Mouse (Mus musculus): Measurements from ENCODE around the gene Enpep. TPM values are rescaled to one million over a fixed set of nuclear protein-coding genes. Genes with fewer than 3 reads are reported as not detected.

Enpep gene
- polyA plus RNA-seq (2014; fragmentation: Nextera tagmentation; extraction: Ambion mirVana): 3.0 and 3.1 TPM in 2 replicates

DNA sequence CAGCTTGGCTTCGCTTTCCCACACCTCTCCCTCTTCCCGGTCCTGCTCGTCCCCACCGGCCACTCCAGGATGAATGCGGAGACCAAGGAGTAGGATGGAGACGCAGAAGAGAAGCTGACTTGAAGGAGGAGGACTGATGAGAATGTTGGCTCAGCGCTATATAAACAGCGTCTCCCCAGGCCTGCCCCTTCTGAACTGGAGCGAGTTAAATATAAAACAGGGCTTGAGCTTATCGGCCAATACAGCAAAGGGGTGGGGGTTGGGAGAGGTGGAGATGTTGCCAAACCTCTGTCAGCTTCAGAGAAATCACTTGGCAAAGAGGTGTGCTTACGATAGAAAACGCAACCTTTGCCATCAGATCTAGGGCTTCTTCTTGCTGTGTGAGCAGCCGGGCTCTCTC is at the start of gene Enpep:
Enpep (minus strand) TSS at position 135 of the 400 bp plus-strand sequence.
- Histone ChIP-seq H3K4me1 (replicated peaks; ENCODE audit: control insufficient read depth, insufficient read depth, low read length) (no peaks in the 10 kb centered on the region), H3K27me3 (ENCODE audit: control insufficient read depth, insufficient read depth, low read length) (no peaks in the 10 kb centered on the region), H3K4me3 (replicated peaks; ENCODE audit: low read length) (0 out of 2 replicates have a peak within 1 kb of the TSS, but pooled peaks have one; percentile 4), H3K9ac (no peak within 1 kb of the TSS), H3K4me2 (replicated peaks) (peak within 1 kb of the TSS; percentile 17; the same call in 1 of the 2 replicates), H3K9me3 (ENCODE audit: control insufficient read depth, low read length) (no peaks in the 10 kb centered on the region), H3K27ac (no peak within 1 kb of the TSS), H3K36me3 (replicated peaks; ENCODE audit: control insufficient read depth, insufficient read depth) (no peaks in the 10 kb centered on the region)
- DNase-seq (ENCODE audit: low spot score) (no peak), ATAC-seq (ENCODE audit: low FRiP score) (no peak)
- 58% methylated on average over 13 of the region's 13 CpGs for WGBS

GRCm38 (mm10) chr3:129379109-129379508 is 46.6 kb upstream of the Enpep start:
- no peaks in the 10 kb centered on the region for H3K4me1 ChIP-seq (replicated peaks; ENCODE audit: control insufficient read depth, insufficient read depth, low read length)
- DNase-seq (ENCODE audit: low spot score): no peak
- H3K9ac ChIP-seq: no peak overlapping the region
- no peaks in the 10 kb centered on the region for H3K27me3 ChIP-seq (ENCODE audit: control insufficient read depth, insufficient read depth, low read length)
- ATAC-seq (ENCODE audit: low FRiP score): no peak
- no peak overlapping the region for H3K4me3 ChIP-seq (replicated peaks; ENCODE audit: low read length)
- no peak overlapping the region for H3K27ac ChIP-seq
- WGBS: 81% methylated on average over 3 of the region's 3 CpGs
- H3K36me3 ChIP-seq (replicated peaks; ENCODE audit: control insufficient read depth, insufficient read depth): no peaks in the 10 kb centered on the region
- H3K4me2 ChIP-seq (replicated peaks): no peak overlapping the region
- no peaks in the 10 kb centered on the region for H3K9me3 ChIP-seq (ENCODE audit: control insufficient read depth, low read length)

DNA sequence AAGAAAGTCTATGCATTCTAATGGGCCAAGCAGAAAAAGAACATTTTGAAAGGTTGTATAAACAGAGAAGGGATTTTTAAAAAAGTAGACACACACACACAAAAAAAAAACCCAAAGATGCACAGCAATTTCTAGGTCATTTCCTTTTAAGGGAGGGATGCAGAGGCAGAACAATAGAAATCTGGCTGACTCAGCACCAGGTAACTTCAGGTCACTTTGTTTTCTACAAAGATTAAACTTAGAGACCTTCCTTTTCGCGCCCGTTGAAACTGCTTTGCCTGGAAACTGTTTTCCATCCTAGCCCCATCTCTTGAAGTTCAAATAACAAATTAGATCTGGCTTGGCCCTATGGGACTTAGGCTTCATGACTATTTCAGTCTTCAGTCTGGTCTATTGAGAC is 42.6 kb upstream of the Enpep start:
- no peak for DNase-seq (ENCODE audit: low spot score)
- H3K27ac ChIP-seq: no peak overlapping the region
- H3K9me3 ChIP-seq (ENCODE audit: control insufficient read depth, low read length): no peaks in the 10 kb centered on the region

DNA sequence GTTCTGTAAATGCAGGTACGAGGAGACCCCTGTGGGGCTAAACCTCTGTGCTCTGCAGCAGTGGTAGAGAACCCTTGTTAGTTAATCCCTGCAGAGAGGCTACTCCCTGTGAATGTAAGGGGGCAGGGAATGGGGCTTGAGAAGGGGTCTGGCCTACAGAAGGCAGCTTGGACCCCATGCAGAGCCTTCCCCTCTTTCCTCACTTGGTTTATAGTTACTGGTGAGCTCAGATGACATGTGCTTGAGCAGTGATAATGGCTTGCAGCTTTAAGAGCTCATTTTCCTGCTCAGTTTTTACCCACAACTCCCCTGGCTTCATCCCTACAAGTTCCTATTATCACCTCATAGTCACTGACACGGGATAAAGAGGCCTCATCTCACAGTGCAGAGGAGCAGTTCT is 40.6 kb upstream of the Enpep start:
- ATAC-seq (ENCODE audit: low FRiP score): no peak
- no peaks in the 10 kb centered on the region for H3K9me3 ChIP-seq (ENCODE audit: control insufficient read depth, low read length)
- H3K36me3 ChIP-seq (replicated peaks; ENCODE audit: control insufficient read depth, insufficient read depth): no peaks in the 10 kb centered on the region
- H3K27me3 ChIP-seq (ENCODE audit: control insufficient read depth, insufficient read depth, low read length): no peaks in the 10 kb centered on the region
- no peak overlapping the region for H3K9ac ChIP-seq
- H3K27ac ChIP-seq: no peak overlapping the region
- no peaks in the 10 kb centered on the region for H3K4me1 ChIP-seq (replicated peaks; ENCODE audit: control insufficient read depth, insufficient read depth, low read length)
- WGBS: 55% methylated on average over 2 of the region's 2 CpGs
- no peak for DNase-seq (ENCODE audit: low spot score)
- H3K4me3 ChIP-seq (replicated peaks; ENCODE audit: low read length): no peak overlapping the region
- H3K4me2 ChIP-seq (replicated peaks): no peak overlapping the region

More for the DNA sequence above, 42.6 kb upstream of the Enpep start:
- H3K9ac ChIP-seq: no peak overlapping the region
- H3K36me3 ChIP-seq (replicated peaks; ENCODE audit: control insufficient read depth, insufficient read depth): no peaks in the 10 kb centered on the region
- no peaks in the 10 kb centered on the region for H3K4me1 ChIP-seq (replicated peaks; ENCODE audit: control insufficient read depth, insufficient read depth, low read length)
- WGBS: 84% methylated on average over 3 of the region's 3 CpGs
- no peak overlapping the region for H3K4me2 ChIP-seq (replicated peaks)
- no peak for ATAC-seq (ENCODE audit: low FRiP score)
- no peak overlapping the region for H3K4me3 ChIP-seq (replicated peaks; ENCODE audit: low read length)
- no peaks in the 10 kb centered on the region for H3K27me3 ChIP-seq (ENCODE audit: control insufficient read depth, insufficient read depth, low read length)

DNA sequence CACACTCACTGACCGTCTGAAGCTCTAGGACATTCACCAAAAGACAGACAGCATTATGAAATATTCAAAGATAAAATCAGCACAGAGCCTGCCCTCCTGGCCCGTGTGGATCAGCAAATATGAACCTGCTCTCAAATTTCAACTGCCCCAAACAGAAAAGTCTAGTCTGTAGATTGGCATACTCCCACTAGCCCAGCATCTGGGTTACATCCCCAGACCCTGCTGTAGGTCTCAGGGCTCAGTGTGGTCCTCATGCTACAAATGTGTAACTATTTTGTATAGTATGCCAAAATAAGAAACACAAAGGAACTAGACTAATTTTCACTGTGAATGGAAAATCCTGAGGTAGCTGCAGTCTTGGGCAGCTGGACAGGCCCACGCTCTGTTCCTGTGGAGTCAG is 37.0 kb upstream of the Enpep start:
- Histone ChIP-seq H3K36me3 (replicated peaks; ENCODE audit: control insufficient read depth, insufficient read depth) (no peaks in the 10 kb centered on the region), H3K4me2 (replicated peaks) (no peak overlapping the region), H3K27ac (no peak overlapping the region), H3K27me3 (ENCODE audit: control insufficient read depth, insufficient read depth, low read length) (no peaks in the 10 kb centered on the region), H3K9me3 (ENCODE audit: control insufficient read depth, low read length) (no peaks in the 10 kb centered on the region), H3K4me3 (replicated peaks; ENCODE audit: low read length) (no peak overlapping the region), H3K9ac (no peak overlapping the region), H3K4me1 (replicated peaks; ENCODE audit: control insufficient read depth, insufficient read depth, low read length) (no peaks in the 10 kb centered on the region)
- DNase-seq (ENCODE audit: low spot score) (no peak), ATAC-seq (ENCODE audit: low FRiP score) (no peak)
- WGBS: 82% methylated on average over 3 of the region's 3 CpGs

GRCm38 (mm10) chr3:129365919-129366318 is 33.4 kb upstream of the Enpep start:
- Histone ChIP-seq H3K4me3 (replicated peaks; ENCODE audit: low read length) (no peak overlapping the region), H3K9ac (no peak overlapping the region), H3K36me3 (replicated peaks; ENCODE audit: control insufficient read depth, insufficient read depth) (no peaks in the 10 kb centered on the region), H3K4me2 (replicated peaks) (no peak overlapping the region), H3K9me3 (ENCODE audit: control insufficient read depth, low read length) (no peaks in the 10 kb centered on the region), H3K27me3 (ENCODE audit: control insufficient read depth, insufficient read depth, low read length) (no peaks in the 10 kb centered on the region), H3K27ac (no peak overlapping the region), H3K4me1 (replicated peaks; ENCODE audit: control insufficient read depth, insufficient read depth, low read length) (no peaks in the 10 kb centered on the region)
- DNase-seq (ENCODE audit: low spot score) (no peak), ATAC-seq (ENCODE audit: low FRiP score) (no peak)
- 37% methylated on average over 1 of the region's 1 CpGs for WGBS

- no peak overlapping the region for H3K4me3 ChIP-seq (replicated peaks; ENCODE audit: low read length)
- H3K36me3 ChIP-seq (replicated peaks; ENCODE audit: control insufficient read depth, insufficient read depth): no peaks in the 10 kb centered on the region
- H3K27me3 ChIP-seq (ENCODE audit: control insufficient read depth, insufficient read depth, low read length): no peaks in the 10 kb centered on the region
- no peaks in the 10 kb centered on the region for H3K4me1 ChIP-seq (replicated peaks; ENCODE audit: control insufficient read depth, insufficient read depth, low read length)
- no peaks in the 10 kb centered on the region for H3K9me3 ChIP-seq (ENCODE audit: control insufficient read depth, low read length)
- H3K27ac ChIP-seq: no peak overlapping the region
- H3K4me2 ChIP-seq (replicated peaks): no peak overlapping the region
- DNase-seq (ENCODE audit: low spot score): no peak
- no peak for ATAC-seq (ENCODE audit: low FRiP score)
- no peak overlapping the region for H3K9ac ChIP-seq
- WGBS: 91% methylated on average over 2 of the region's 2 CpGs
These were observed 32.4 kb upstream of the Enpep start for GRCm38 (mm10) chr3:129364818-129365390.

- ATAC-seq (ENCODE audit: low FRiP score) (peak; percentile 68; the same call in 1 of the 2 replicates), DNase-seq (ENCODE audit: low spot score) (no peak)
- Histone ChIP-seq H3K4me2 (replicated peaks) (no peak overlapping the region), H3K4me3 (replicated peaks; ENCODE audit: low read length) (no peak overlapping the region), H3K9me3 (ENCODE audit: control insufficient read depth, low read length) (no peaks in the 10 kb centered on the region), H3K27ac (no peak overlapping the region), H3K36me3 (replicated peaks; ENCODE audit: control insufficient read depth, insufficient read depth) (no peaks in the 10 kb centered on the region), H3K4me1 (replicated peaks; ENCODE audit: control insufficient read depth, insufficient read depth, low read length) (no peaks in the 10 kb centered on the region), H3K27me3 (ENCODE audit: control insufficient read depth, insufficient read depth, low read length) (no peaks in the 10 kb centered on the region), H3K9ac (no peak overlapping the region)
- 75% methylated on average over 1 of the region's 1 CpGs for WGBS
These were observed 30.9 kb upstream of the Enpep start for GRCm38 (mm10) chr3:129363426-129363825.

DNA sequence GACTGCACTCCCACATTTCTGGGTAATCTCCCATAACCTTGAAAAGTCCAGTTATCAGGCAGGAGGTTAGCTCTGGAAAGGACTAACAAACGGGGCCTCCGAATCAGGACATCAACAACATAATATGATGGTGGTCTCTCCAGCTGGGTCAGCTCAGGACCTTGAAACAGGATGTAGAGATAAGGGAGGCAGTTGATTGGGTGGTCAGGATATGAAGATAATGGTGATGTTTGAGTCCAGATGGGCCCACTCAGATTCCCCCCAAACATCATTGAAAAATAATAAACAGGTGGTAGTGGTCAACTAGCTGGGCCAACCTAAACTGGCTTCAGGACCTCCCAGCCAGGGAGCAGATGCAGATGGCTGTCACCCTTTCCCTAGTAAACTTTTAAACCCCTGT is 25.6 kb upstream of the Enpep start:
- 97% methylated on average over 2 of the region's 2 CpGs for WGBS
- Histone ChIP-seq H3K36me3 (replicated peaks; ENCODE audit: control insufficient read depth, insufficient read depth) (no peaks in the 10 kb centered on the region), H3K27me3 (ENCODE audit: control insufficient read depth, insufficient read depth, low read length) (no peaks in the 10 kb centered on the region), H3K4me1 (replicated peaks; ENCODE audit: control insufficient read depth, insufficient read depth, low read length) (no peaks in the 10 kb centered on the region), H3K4me2 (replicated peaks) (no peak overlapping the region), H3K9ac (no peak overlapping the region), H3K4me3 (replicated peaks; ENCODE audit: low read length) (no peak overlapping the region), H3K9me3 (ENCODE audit: control insufficient read depth, low read length) (no peaks in the 10 kb centered on the region), H3K27ac (no peak overlapping the region)
- ATAC-seq (ENCODE audit: low FRiP score) (no peak), DNase-seq (ENCODE audit: low spot score) (no peak)

DNA sequence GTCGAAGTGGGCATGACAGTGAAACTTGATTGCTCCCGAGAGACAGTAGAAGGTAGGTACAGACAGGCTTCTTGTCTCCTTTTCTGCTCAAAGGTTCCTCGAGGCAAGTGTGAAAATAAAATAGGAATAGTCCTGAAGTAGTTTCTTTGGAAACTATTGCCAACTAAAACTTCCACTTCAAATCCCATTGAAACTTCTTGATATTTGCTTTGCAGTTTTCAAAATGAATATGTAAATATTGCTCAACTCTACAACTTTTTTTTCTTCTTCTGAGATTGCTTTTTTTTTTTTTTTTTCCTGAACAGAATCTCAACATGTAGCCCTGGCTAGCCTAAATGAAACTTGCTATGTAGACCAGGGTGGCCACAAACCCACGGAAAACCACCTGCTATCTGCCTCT is 21.4 kb upstream of the Enpep start:
- ATAC-seq (ENCODE audit: low FRiP score) (no peak), DNase-seq (ENCODE audit: low spot score) (no peak)
- Histone ChIP-seq H3K9ac (no peak overlapping the region), H3K4me2 (replicated peaks) (no peak overlapping the region), H3K4me3 (replicated peaks; ENCODE audit: low read length) (no peak overlapping the region), H3K4me1 (replicated peaks; ENCODE audit: control insufficient read depth, insufficient read depth, low read length) (no peaks in the 10 kb centered on the region), H3K9me3 (ENCODE audit: control insufficient read depth, low read length) (no peaks in the 10 kb centered on the region), H3K27me3 (ENCODE audit: control insufficient read depth, insufficient read depth, low read length) (no peaks in the 10 kb centered on the region), H3K27ac (no peak overlapping the region), H3K36me3 (replicated peaks; ENCODE audit: control insufficient read depth, insufficient read depth) (no peaks in the 10 kb centered on the region)
- WGBS: 90% methylated on average over 4 of the region's 4 CpGs
